Mouse (Mus musculus): Measurements from ENCODE around the gene Tmem141. TPM values are rescaled to one million over a fixed set of nuclear protein-coding genes. Genes with fewer than 3 reads are reported as not detected.

The Tmem141 gene
- total RNA-seq, 1 experiment from 2014 or later = 12.4 TPM

GRCm38 (mm10) chr2:25616398-25616797 lies 5.4 kb downstream of the Tmem141 start:
- ATAC-seq (replicated peaks; ENCODE audit: insufficient number of reproducible peaks, low FRiP score, low TSS enrichment, poor library complexity, severe bottlenecking) = no peak

DNA sequence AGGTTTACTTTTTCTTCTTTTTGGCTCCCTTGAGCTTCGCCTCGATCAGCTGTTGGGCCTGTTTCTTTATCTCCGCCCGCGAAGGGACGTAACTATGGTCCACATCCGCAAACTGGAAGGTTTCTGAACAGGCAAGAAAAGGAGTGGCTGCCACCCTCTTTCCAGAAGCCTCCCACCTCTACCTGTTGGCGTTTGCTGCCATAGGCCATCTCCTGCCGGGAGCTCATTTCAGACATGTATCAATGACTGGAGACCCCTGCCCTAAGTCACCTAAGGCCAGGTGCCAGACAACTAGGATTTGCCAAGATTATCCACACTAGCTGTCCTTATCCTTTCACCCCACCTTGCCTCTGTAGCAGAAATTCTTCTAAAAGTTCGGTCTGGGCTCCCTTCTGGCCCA lies 13.1 kb downstream of the Tmem141 start:
- peak; percentile 14; the same call in 1 of the 2 replicates for ATAC-seq (replicated peaks; ENCODE audit: insufficient number of reproducible peaks, low FRiP score, low TSS enrichment, poor library complexity, severe bottlenecking)

DNA sequence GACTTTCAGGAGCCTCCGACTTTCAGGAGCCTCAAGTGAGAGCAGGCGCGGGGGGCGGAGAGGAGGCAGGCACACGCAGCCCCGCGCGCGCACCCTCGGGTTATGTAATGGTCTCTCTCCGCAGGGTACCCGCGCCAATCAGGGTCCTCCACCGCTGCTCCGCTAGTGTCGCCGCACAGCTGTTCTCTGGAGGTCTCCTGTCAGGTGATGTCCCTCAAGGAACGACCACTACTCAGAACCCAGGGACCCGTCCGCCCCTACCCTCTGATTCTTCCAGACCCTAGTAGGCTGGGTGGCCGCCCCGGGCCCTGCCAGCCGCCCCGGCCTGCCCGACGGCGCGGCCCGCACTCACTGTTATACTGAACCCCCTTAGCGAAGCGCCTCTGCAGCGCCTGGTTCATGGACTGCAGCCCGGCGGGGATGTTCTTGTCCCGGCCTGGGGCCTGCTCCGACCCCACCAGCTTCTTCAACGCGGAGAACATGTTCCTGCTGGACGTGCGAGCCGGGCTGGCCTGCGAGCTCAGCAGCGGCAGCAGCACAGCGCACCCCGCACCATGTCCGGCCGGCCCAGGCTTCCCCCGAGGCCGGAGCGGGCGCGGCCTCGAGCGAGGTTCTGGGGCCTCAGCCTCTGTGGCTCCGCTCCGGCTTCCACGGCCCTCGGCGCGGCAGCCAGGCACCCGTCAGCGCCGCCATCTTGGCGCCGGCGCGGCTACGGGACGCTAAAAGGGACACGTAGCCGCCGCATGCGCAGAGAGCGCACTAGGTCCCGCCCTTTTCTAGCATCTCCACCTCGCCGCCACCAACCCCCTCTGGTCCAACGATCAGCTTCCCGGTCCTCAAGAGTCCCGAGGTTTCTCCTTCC lies 13.8 kb downstream of the Tmem141 start, which contains the start of gene Rabl6:
Rabl6 (minus strand) TSS at position 761 of the 862 bp plus-strand sequence.
- peak; percentile 85 for ATAC-seq (replicated peaks; ENCODE audit: insufficient number of reproducible peaks, low FRiP score, low TSS enrichment, poor library complexity, severe bottlenecking)

DNA sequence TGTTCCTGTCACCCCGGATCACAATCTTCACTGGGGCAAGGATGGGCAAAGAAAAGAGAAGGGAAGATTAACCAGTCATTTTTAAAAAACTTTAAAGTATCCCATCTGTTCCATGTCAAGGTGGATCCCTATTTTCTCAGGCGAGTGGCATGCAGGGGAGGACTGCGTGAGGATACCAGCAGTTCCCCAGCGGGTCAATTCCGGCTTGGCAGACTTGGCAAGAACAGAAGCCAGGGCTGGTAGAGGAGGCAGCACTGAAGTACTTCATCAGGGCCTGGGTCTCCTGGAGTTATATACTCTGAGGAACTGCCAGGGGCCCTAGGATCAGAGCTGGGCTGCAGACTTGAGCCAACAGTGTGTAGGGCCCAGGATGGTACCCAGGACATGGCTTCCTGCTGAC lies 19.3 kb downstream of the Tmem141 start:
- no peak for ATAC-seq (replicated peaks; ENCODE audit: insufficient number of reproducible peaks, low FRiP score, low TSS enrichment, poor library complexity, severe bottlenecking)

DNA sequence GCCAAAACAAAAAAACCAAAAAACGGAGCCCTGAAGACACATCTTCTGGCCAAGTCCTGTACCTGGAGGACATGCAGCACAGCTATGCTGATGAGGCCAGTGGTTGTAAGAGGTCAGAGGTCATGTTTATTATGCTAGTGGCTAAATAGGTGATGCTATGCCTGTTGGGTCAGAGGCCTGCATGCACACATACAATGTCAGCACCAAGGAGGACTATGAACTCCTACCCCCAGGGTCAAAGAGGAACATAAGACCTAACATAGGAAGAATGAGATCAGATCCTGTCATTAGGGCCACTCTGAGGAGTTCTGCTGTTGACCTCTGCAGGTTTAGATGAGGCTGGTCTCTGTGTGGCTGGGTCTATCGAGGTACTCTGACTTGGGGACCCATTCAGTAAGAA lies 21.8 kb downstream of the Tmem141 start:
- no peak for ATAC-seq (replicated peaks; ENCODE audit: insufficient number of reproducible peaks, low FRiP score, low TSS enrichment, poor library complexity, severe bottlenecking)

DNA sequence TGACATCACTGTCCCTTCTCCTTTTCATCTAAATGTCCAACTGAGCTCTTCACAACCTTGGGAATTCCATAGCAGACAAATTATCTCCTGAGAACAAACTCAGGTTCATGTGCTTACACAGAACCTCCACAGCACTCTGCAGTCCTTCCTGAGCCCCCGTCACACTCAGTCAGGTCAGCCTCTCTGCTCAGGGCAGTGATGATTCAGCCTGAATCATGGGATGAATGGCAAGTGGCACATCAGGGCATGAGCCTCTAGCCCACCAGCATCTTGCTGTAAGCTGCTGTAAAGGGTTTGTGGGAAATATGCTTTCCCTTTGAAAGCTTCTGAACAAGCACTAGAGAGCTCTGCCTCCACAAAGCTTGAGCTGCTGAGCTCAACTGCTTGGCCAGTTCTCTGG lies 23.1 kb downstream of the Tmem141 start:
- ATAC-seq (replicated peaks; ENCODE audit: insufficient number of reproducible peaks, low FRiP score, low TSS enrichment, poor library complexity, severe bottlenecking) = no peak

GRCm38 (mm10) chr2:25596765-25597510 lies 24.9 kb downstream of the Tmem141 start:
- no peak for ATAC-seq (replicated peaks; ENCODE audit: insufficient number of reproducible peaks, low FRiP score, low TSS enrichment, poor library complexity, severe bottlenecking)

DNA sequence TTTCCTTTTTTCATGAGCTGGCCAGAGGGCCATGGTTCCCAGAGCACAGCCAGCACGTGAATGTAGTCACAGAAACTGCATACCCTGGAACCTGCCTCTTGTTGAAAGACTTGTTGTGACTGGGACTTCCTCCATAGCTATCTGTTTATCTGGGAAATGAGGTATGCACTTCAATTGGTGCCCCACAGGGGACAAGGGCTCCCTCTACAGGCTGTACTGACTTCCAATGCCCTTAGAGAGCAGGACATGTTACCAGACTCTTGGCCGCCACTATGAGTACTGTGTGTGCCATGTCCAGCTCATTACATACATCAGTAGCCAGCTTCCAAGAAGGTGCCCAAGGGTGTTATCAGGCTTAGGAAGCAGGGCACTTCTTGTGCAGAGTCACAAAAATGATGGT lies 29.9 kb downstream of the Tmem141 start:
- no peak for ATAC-seq (replicated peaks; ENCODE audit: insufficient number of reproducible peaks, low FRiP score, low TSS enrichment, poor library complexity, severe bottlenecking)

DNA sequence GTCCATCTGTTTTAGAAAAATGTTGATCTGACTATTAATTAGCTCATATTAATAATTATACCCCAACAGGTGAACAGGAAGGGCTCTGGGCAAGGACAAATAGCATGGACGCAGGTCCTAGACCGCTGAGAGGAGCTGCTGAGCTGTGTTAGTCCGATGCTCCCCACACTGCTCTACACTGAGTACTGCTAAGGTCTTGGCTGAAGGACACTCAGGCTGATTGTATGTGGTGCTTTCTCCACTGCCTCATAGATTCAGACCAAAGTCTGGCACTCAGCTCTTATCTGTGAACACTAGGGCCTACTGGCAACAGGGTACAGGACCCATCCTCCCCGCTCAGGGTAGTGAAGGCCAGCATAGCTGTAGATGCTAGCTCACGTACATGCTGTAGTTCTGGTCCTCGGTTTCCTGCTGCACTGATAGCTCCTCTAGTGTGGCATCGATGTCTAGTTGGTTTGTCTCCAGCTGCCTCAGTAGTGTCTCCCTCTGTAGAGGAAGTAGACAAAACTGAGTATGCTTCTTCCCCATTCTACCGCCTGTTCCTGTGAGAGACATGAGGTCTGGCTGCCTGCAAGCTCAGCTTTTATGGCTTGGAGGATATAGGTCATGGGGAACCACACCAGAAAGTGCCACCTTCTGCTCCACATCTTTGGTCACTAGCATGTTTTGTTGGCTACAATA lies 33.4 kb downstream of the Tmem141 start:
- no peak for ATAC-seq (replicated peaks; ENCODE audit: insufficient number of reproducible peaks, low FRiP score, low TSS enrichment, poor library complexity, severe bottlenecking)

- no peak for ATAC-seq (replicated peaks; ENCODE audit: insufficient number of reproducible peaks, low FRiP score, low TSS enrichment, poor library complexity, severe bottlenecking)
These were observed 34.5 kb downstream of the Tmem141 start for GRCm38 (mm10) chr2:25587290-25587689.

DNA sequence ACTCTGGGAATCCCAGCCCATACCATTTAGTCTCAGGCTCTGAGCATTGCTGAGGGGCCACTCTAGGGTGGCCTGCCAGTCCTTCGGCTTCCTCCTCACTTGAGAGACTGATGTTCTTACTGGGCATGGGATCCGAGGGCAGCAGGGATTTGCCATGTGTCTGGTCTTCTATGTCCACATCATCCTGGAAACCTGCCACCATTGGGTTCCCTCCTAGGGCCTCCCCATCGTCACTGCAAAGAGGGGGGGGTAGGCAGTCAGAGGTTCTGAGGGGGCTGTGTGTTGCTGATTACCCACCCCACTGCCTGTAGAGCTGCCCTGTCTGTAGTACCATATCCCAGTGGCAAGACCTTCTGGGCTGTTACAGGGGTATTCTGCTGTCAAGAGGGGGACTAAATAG lies 36.2 kb downstream of the Tmem141 start:
- ATAC-seq (replicated peaks; ENCODE audit: insufficient number of reproducible peaks, low FRiP score, low TSS enrichment, poor library complexity, severe bottlenecking) = no peak

DNA sequence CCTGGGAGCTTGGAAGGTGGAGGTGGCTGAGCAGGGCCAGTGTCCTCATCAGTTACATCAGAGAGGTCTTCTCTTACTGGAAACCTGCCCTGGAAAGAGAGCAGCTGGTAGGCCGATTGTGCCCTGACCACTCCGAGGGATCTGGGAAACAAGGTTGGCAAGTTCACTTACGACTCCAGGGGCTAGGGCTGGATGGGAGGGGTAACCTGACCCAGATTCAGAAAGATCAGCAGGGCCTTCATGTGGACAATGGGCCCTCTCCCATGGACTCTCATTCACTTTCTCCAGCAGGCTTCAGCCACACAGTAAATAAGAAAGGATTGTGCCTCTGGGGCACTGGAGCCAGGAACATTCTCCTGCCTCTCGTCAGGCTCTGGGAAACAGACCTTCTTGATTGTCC lies 36.9 kb downstream of the Tmem141 start:
- no peak for ATAC-seq (replicated peaks; ENCODE audit: insufficient number of reproducible peaks, low FRiP score, low TSS enrichment, poor library complexity, severe bottlenecking)

DNA sequence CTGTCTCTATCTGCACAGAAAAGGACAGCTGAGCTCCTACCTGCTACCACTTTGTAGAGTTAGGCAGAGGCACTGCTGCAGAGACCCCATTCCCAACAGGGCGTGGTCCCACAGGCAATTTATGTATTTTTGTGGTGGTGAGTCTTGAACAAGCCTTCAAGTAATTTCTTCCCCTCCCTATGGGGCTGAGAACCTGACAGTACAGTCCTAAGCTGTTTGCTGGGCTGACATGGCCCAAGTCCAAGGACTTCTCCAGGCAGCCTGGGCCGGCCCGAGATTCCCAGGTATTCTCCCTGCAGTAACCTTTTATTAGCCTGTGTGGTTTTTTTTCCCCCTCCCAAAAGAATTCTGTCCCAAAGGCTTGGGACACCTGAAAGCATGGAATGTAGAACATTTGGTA lies 37.7 kb downstream of the Tmem141 start:
- ATAC-seq (replicated peaks; ENCODE audit: insufficient number of reproducible peaks, low FRiP score, low TSS enrichment, poor library complexity, severe bottlenecking) = no peak

GRCm38 (mm10) chr2:25583571-25583970 lies 38.2 kb downstream of the Tmem141 start:
- no peak for ATAC-seq (replicated peaks; ENCODE audit: insufficient number of reproducible peaks, low FRiP score, low TSS enrichment, poor library complexity, severe bottlenecking)

- ATAC-seq (replicated peaks; ENCODE audit: insufficient number of reproducible peaks, low FRiP score, low TSS enrichment, poor library complexity, severe bottlenecking) = no peak
These were observed 38.7 kb downstream of the Tmem141 start for GRCm38 (mm10) chr2:25583120-25583481.

- ATAC-seq (replicated peaks; ENCODE audit: insufficient number of reproducible peaks, low FRiP score, low TSS enrichment, poor library complexity, severe bottlenecking) = no peak
These were observed 39.2 kb downstream of the Tmem141 start for GRCm38 (mm10) chr2:25582466-25583119.

GRCm38 (mm10) chr2:25581901-25582301 lies 39.9 kb downstream of the Tmem141 start:
- ATAC-seq (replicated peaks; ENCODE audit: insufficient number of reproducible peaks, low FRiP score, low TSS enrichment, poor library complexity, severe bottlenecking) = no peak

- peak; percentile 73 for ATAC-seq (replicated peaks; ENCODE audit: insufficient number of reproducible peaks, low FRiP score, low TSS enrichment, poor library complexity, severe bottlenecking)
These were observed 40.4 kb downstream of the Tmem141 start, which contains the start of gene Ajm1 for GRCm38 (mm10) chr2:25581294-25581864. Gene Ajm1 (minus strand): TSS chr2:25581757.
